In genomic region chr7:64349147-64349861, GRCm38 (mm10) we compare ENCODE assay signal across 9 mouse cellular contexts. TPM values are rescaled to one million over a fixed set of nuclear protein-coding genes. Genes with fewer than 3 reads are reported as not detected.
DNase-seq lines count a peak whose midpoint lies in the region; ATAC-seq and TF ChIP-seq lines count a peak whose summit lies in the region.
"Had no signal": no experiment of that assay in that cellular context is flagged by ENCODE, and none has a peak within 500 bp of the region (broad histone marks: within the 10 kb centered on the region; RNA-seq: fewer than 3 reads in every experiment).

No protein-coding gene starts in this region.

- no peak overlapping the region for H3K4me2 ChIP-seq in kidney, embryonic 14.5 days (replicated peaks; ENCODE audit: low read depth, low read length)
- no peak overlapping the region for H3K4me2 ChIP-seq in forebrain, postnatal 0 days (ENCODE audit: low read depth)

- H3K4me3 ChIP-seq in kidney, embryonic 14.5 days (ENCODE audit: low read length): no peak overlapping the region
- H3K4me3 ChIP-seq in forebrain, postnatal 0 days (ENCODE audit: low read depth, low read length): no peak overlapping the region
- no peak overlapping the region for H3K4me3 ChIP-seq in gastrocnemius, adult 2 months

- 89% methylated on average over 15 of the region's 15 CpGs for WGBS in kidney, embryonic 14.5 days
- WGBS in forebrain, postnatal 0 days: 72% methylated on average over 15 of the region's 15 CpGs

- no peak for ATAC-seq in kidney, embryonic 14.5 days (ENCODE audit: low FRiP score, low TSS enrichment)
- peak; percentile 38; the same call in 1 of the 2 replicates for ATAC-seq in forebrain, postnatal 0 days

- TF ChIP-seq CTCF in forebrain, postnatal 0 days (IDR thresholded peaks at IDR 0.05; ENCODE audit: low read depth): peak; percentile 35; the same call in 1 of the 2 replicates
- no peak for TF ChIP-seq CTCF in gastrocnemius, adult 2 months (IDR thresholded peaks at IDR 0.05)

- no peaks in the 10 kb centered on the region for H3K27me3 ChIP-seq in kidney, embryonic 14.5 days (ENCODE audit: control insufficient read depth, insufficient read depth, low read length)
- no peaks in the 10 kb centered on the region for H3K27me3 ChIP-seq in forebrain, postnatal 0 days (ENCODE audit: insufficient read depth, low read length)

- no peaks in the 10 kb centered on the region for H3K9me3 ChIP-seq in kidney, embryonic 14.5 days (ENCODE audit: control insufficient read depth, low read length)
- no peaks in the 10 kb centered on the region for H3K9me3 ChIP-seq in forebrain, postnatal 0 days (ENCODE audit: low read length)

- no peak overlapping the region for H3K9ac ChIP-seq in kidney, embryonic 14.5 days (ENCODE audit: low read depth, low read length)
- no peak overlapping the region for H3K9ac ChIP-seq in forebrain, postnatal 0 days

- H3K27ac ChIP-seq in kidney, embryonic 14.5 days (ENCODE audit: low read depth, low read length): no peak overlapping the region
- peak overlapping the region; percentile 15; the same call in 1 of the 2 replicates for H3K27ac ChIP-seq in forebrain, postnatal 0 days (ENCODE audit: low read depth, low read length)
- no peak overlapping the region for H3K27ac ChIP-seq in gastrocnemius, adult 2 months

- peaks cover 39% of the 10 kb centered on the region; the same call in 1 of the 2 replicates for H3K36me3 ChIP-seq in kidney, embryonic 14.5 days (ENCODE audit: control insufficient read depth, insufficient read depth, low read length)
- H3K36me3 ChIP-seq in forebrain, postnatal 0 days (ENCODE audit: insufficient read depth): peaks cover 17% of the 10 kb centered on the region

- intact Hi-C loops in left cerebral cortex, postnatal 4 days (cut with DNase I): no loop called here
- intact Hi-C loops in gastrocnemius, adult 2 months (cut with DNase I): no loop called here

- DNase-seq in kidney, adult 18-20 months: peak; percentile 23
- DNase-seq in NIH3T3 (ENCODE audit: low read depth): peak; percentile 38
- DNase-seq in forebrain, postnatal 0 days: peak; percentile 66
- DNase-seq in left cerebral cortex, postnatal 4 days: peak; percentile 61
- DNase-seq in urinary bladder, adult 18-20 months (ENCODE audit: low spot score in 2 of 2): no peak
- DNase-seq in embryo, embryonic 10.5 days (ENCODE audit: low spot score): no peak
- DNase-seq in gastrocnemius, adult 2 months: no peak
- DNase-seq: lung, postnatal 4 days had no signal

- no peaks in the 10 kb centered on the region for H3K4me1 ChIP-seq in kidney, embryonic 14.5 days (ENCODE audit: control insufficient read depth, insufficient read depth, low read length)
- no peaks in the 10 kb centered on the region for H3K4me1 ChIP-seq in forebrain, postnatal 0 days (ENCODE audit: insufficient read depth)

RNA-seq across cellular contexts. Expression of gene Fan1, which starts 24.6 kb away (rescaled TPM):
- polyA plus RNA-seq in kidney, embryonic 14.5 days (2014; fragmentation: Nextera tagmentation; extraction: Ambion mirVana): 6.6 and 9.8 TPM in 2 replicates
- total RNA-seq in forebrain, postnatal 0 days (2014; rRNA removed): 6.5 and 11.2 TPM in 2 replicates
- 1.6 and 4.0 TPM in 2 replicates for polyA plus RNA-seq in forebrain, postnatal 0 days (2015; fragmentation: Nextera tagmentation; extraction: Ambion mirVana)
- total RNA-seq in left cerebral cortex, postnatal 4 days (2021): 1 to 10 TPM; 8.4 to 9.6 TPM
- total RNA-seq in gastrocnemius, adult 2 months (2021): 1 to 10 TPM; 7.7 to 8.1 TPM

RNA-seq across cellular contexts. Expression of gene Mphosph10, which starts 42.8 kb away (rescaled TPM):
- polyA plus RNA-seq in kidney, embryonic 14.5 days (2014; fragmentation: Nextera tagmentation; extraction: Ambion mirVana): 48.8 and 52.1 TPM in 2 replicates
- total RNA-seq in forebrain, postnatal 0 days (2014; rRNA removed): 17.3 and 18.9 TPM in 2 replicates
- polyA plus RNA-seq in forebrain, postnatal 0 days (2015; fragmentation: Nextera tagmentation; extraction: Ambion mirVana): 20.0 and 21.5 TPM in 2 replicates
- total RNA-seq in left cerebral cortex, postnatal 4 days (2021): 10 to 100 TPM; 15.0 to 17.9 TPM
- total RNA-seq in gastrocnemius, adult 2 months (2021): 10 to 100 TPM; 18.3 to 18.8 TPM

RNA-seq across cellular contexts. Expression of gene Mcee, which starts 43.1 kb away (rescaled TPM):
- polyA plus RNA-seq in kidney, embryonic 14.5 days (2014; fragmentation: Nextera tagmentation; extraction: Ambion mirVana): 74.4 and 88.9 TPM in 2 replicates
- total RNA-seq in forebrain, postnatal 0 days (2014; rRNA removed): 12.4 and 13.7 TPM in 2 replicates
- polyA plus RNA-seq in forebrain, postnatal 0 days (2015; fragmentation: Nextera tagmentation; extraction: Ambion mirVana): 38.4 and 41.6 TPM in 2 replicates
- 10 to 100 TPM; 21.4 to 25.6 TPM for total RNA-seq in left cerebral cortex, postnatal 4 days (2021)
- total RNA-seq in gastrocnemius, adult 2 months (2021): 100 to 1,000 TPM in 1 of 2 experiments, 10 to 100 TPM in 1; 85.7 to 133 TPM

Comparison
In these comparisons a context has a peak if more than half of its experiments do, and no peak if none do; other contexts are left out.
1. DNase-seq: peak in kidney, adult 18-20 months (single experiment), NIH3T3 (single experiment), forebrain, postnatal 0 days (single experiment) and left cerebral cortex, postnatal 4 days (single experiment); none in urinary bladder, adult 18-20 months (0 of 2), embryo, embryonic 10.5 days (single experiment) and gastrocnemius, adult 2 months (single experiment).